Mouse (Mus musculus): ENCODE results near the gene Hsp90ab1.

- TF ChIP-seq CEBPB (IDR thresholded peaks at IDR 0.05; ENCODE audit: insufficient read depth, poor library complexity, severe bottlenecking) = no peak
- TF ChIP-seq POLR2A (IDR thresholded peaks at IDR 0.05; ENCODE audit: insufficient read length, low read depth) = no peak
Measured at GRCm38 (mm10) chr17:45551249-45551796, 21.7 kb downstream of the Hsp90ab1 start.
